Mouse (Mus musculus) neural tube, embryonic 15.5 days (tissue): ENCODE measurements at regions not wholly inside any gene's neighbourhood (a gene's known extent, or its start where the extent isn't known, plus 50 kb on each side); places are given as distances from the start of the nearest gene placed in this dataset.

Source experiments
- ATAC-seq: fragments of 200-750 bp; cut with Nextera tagmentation; 2 replicates; pipeline ENCODE4 v1.8.0; 2017; ENCODE audit warnings: mild to moderate bottlenecking, moderate TSS enrichment, moderate library complexity; ENCODE audit not compliant: low FRiP score
- H3K27ac ChIP-seq: fragments of 300-500 bp; sonication (generic); replicated peaks from 2 replicates; pipeline ENCODE4 v1.5.1; 2015; ENCODE audit warnings: mild to moderate bottlenecking, inconsistent platforms
- H3K27me3 ChIP-seq: fragments of 300-500 bp; sonication (generic); replicated peaks from 2 replicates; pipeline ENCODE4 v1.6.1; 2015; ENCODE audit warnings: inconsistent platforms
- H3K36me3 ChIP-seq: fragments of 300-500 bp; sonication (generic); 2 replicates; pipeline ENCODE4 v1.6.1; 2015; ENCODE audit warnings: inconsistent platforms
- H3K4me1 ChIP-seq: fragments of 300-500 bp; sonication (generic); 2 replicates; pipeline ENCODE4 v1.6.1; 2015; ENCODE audit warnings: inconsistent platforms
- H3K4me2 ChIP-seq: fragments of 300-500 bp; sonication (generic); 2 replicates; pipeline ENCODE4 v1.6.1; 2015; ENCODE audit warnings: inconsistent platforms, mild to moderate bottlenecking, moderate library complexity
- H3K4me3 ChIP-seq: fragments of 300-500 bp; sonication (generic); replicated peaks from 2 replicates; pipeline ENCODE4 v1.5.1; 2015; ENCODE audit warnings: mild to moderate bottlenecking, inconsistent platforms
- H3K9ac ChIP-seq: fragments of 300-500 bp; sonication (generic); replicated peaks from 2 replicates; pipeline ENCODE4 v1.6.1; 2015; ENCODE audit warnings: mild to moderate bottlenecking, inconsistent platforms
- H3K9me3 ChIP-seq: fragments of 300-500 bp; sonication (generic); replicated peaks from 2 replicates; pipeline ENCODE4 v1.6.1; 2016; ENCODE audit warnings: inconsistent platforms
- WGBS: fragments of 180-500 bp; shearing (Covaris S2); methylation state at CpG from one replicate; pipeline ENCODE4 v1.1.7; 2015; ENCODE audit warnings: mixed read lengths; 5-methylcytosine and 5-hydroxymethylcytosine counted together

DNA sequence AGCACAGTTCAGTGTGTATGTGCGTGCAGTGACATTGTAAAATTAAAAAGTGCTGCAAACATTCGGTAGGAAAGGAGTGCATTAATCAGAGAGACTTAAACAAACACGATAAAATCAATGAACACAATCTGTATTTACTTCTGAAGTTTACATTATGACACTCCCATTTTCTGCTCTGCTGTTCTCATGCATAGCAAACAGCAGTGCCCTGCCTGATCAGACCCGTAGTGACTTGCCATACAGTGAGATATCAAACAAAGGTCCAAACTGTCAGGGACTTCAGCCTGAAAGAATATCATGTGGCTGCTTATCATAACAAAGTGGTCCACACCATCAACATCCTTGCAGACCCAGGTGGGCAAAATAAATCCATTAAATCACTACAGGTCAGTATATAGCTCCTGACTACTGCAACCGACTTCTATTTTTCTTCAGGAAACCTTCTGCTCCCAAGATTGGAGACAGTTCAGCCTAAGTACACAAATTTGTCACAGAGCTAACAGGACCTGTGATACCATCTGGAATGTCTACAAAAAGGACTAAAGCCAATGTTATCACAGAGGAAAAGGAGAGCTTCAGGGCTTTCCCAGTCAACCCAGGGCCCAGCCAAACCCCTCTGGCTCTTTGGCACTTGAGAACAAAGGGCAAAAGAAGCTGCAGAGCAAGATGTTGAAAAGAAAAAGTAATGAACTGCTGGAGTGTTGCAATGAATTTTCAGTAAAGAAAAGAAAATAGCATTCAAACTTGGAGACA is 495.8 kb downstream of the Trib2 start:
- Histone ChIP-seq H3K27ac (no peak overlapping the region), H3K9ac (no peak overlapping the region), H3K36me3 (no peaks in the 10 kb centered on the region), H3K27me3 (no peaks in the 10 kb centered on the region), H3K4me3 (no peak overlapping the region), H3K9me3 (no peaks in the 10 kb centered on the region), H3K4me2 (no peak overlapping the region), H3K4me1 (no peaks in the 10 kb centered on the region)
- no peak for ATAC-seq
- 74% methylated on average over 5 of the region's 5 CpGs for WGBS

DNA sequence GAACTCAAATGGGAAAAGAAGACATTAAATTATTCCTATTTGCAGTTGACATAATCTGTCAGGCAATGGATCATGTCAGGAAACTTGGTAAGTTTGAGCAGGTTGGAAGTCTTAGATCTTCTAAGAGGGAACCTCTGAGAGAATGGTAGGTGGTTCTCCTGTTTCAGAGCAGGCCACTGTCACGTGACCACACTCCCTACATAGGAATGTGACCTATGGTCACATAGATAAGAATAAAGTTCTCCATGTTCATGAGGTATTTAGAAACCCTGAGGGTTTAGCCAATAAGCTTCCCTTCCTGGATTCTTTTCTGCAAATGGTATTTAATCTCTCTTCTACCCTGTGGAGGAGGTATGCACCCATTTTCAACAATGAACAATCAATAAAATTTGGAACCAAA is 497.1 kb downstream of the Trib2 start:
- ATAC-seq, result no peak
- Histone ChIP-seq H3K9me3 (no peaks in the 10 kb centered on the region), H3K9ac (no peak overlapping the region), H3K36me3 (no peaks in the 10 kb centered on the region), H3K27me3 (no peaks in the 10 kb centered on the region), H3K4me1 (no peaks in the 10 kb centered on the region), H3K4me3 (no peak overlapping the region), H3K4me2 (no peak overlapping the region), H3K27ac (no peak overlapping the region)
- WGBS, result 79% methylated on average over 1 of the region's 1 CpGs

DNA sequence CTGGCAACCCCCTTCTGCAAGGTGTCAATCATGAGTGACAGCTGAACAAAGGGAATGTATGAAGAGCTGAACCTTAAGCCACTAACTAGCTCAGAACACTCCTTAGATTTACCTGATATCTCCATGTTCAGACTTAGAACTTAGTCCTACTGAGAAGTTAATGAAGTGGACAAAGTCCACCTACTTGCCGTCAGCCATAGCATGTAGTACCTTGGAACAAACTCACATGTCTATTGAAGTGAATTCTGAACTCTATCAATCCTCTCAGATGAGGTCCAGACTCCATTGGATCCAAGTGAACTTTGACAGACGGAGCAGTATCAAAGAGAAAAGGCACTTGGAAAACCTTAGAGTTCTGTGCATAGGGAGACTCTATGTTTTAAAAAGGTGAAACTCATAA is 521.8 kb downstream of the Trib2 start:
- H3K27ac ChIP-seq, result no peak overlapping the region
- WGBS, result 93% methylated on average over 2 of the region's 2 CpGs
- no peak for ATAC-seq
- no peak overlapping the region for H3K4me3 ChIP-seq
- no peaks in the 10 kb centered on the region for H3K4me1 ChIP-seq
- H3K36me3 ChIP-seq, result no peaks in the 10 kb centered on the region
- no peak overlapping the region for H3K9ac ChIP-seq
- H3K9me3 ChIP-seq, result no peaks in the 10 kb centered on the region
- no peak overlapping the region for H3K4me2 ChIP-seq
- H3K27me3 ChIP-seq, result no peaks in the 10 kb centered on the region

DNA sequence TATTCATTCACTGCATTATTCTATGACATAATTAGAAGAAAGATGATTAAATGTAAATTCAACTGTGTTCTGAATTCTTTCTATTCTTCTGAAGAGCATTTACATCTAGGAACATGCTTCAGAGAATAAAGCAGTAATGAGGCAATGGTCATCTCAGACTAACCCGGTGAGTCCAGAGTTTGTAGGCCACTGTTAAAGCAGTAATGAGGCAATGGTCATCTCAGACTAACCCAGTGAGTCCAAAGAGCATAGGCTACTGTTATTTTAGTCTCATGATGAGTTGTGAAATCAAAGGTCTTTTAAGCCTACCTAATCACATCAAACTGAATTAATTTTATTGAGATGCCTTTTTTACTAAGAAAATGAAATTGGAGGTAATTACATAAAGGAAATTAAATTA is 554.6 kb downstream of the Trib2 start:
- WGBS, result 91% methylated on average over 1 of the region's 1 CpGs
- no peak overlapping the region for H3K4me2 ChIP-seq
- H3K4me3 ChIP-seq, result no peak overlapping the region
- no peaks in the 10 kb centered on the region for H3K9me3 ChIP-seq
- no peak overlapping the region for H3K27ac ChIP-seq
- H3K36me3 ChIP-seq, result no peaks in the 10 kb centered on the region
- H3K27me3 ChIP-seq, result no peaks in the 10 kb centered on the region
- H3K4me1 ChIP-seq, result no peaks in the 10 kb centered on the region
- no peak overlapping the region for H3K9ac ChIP-seq
- ATAC-seq, result no peak

DNA sequence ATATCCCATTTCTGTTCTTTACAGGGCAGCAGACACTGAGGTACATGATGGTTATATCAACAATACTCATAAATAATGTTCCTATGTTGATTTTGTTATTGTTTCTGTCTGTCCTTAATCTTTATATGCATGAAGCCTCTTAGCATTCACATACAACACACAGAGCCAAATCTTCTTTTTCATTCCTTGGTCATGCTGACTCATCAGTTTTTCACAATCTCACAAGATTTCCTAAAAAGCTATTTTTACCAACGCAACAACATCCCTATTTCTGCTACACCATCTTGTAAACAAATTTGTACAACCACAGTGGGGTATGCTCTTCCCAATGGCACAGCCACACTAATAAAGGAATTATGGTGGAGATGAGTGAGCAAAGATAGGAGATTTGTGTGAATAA is 555.1 kb downstream of the Trib2 start:
- Histone ChIP-seq H3K27me3 (no peaks in the 10 kb centered on the region), H3K9me3 (no peaks in the 10 kb centered on the region), H3K4me3 (no peak overlapping the region), H3K27ac (no peak overlapping the region), H3K4me2 (no peak overlapping the region), H3K9ac (no peak overlapping the region), H3K4me1 (no peaks in the 10 kb centered on the region), H3K36me3 (no peaks in the 10 kb centered on the region)
- WGBS, result 92% methylated on average over 1 of the region's 1 CpGs
- no peak for ATAC-seq

DNA sequence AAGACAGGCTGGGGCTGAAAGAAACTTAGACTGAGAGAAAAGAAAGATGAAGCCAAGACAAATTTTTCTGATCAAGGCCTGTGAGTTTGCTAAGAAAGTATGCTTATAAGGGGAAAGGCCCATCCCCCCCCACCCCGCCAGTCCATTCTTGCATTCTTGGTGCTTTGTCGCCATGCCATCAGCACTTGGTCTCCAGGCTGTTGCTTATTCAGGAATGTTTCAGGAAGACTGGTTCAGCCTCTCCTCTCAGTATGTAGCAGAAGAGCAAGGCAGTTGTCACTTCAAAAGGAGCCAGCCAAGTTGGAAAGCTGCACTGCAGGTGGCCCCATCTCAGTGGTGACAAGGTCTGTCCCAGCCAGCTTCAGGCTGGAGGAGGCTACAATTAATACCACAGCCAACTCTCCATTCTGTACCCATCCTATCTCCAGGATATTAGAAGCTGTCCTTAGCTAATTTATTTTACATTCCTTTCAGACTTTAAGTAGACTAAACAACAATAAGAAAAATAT is 555.8 kb downstream of the Trib2 start:
- no peaks in the 10 kb centered on the region for H3K27me3 ChIP-seq
- no peak overlapping the region for H3K4me3 ChIP-seq
- no peak overlapping the region for H3K27ac ChIP-seq
- H3K4me1 ChIP-seq, result no peaks in the 10 kb centered on the region
- no peak for ATAC-seq
- no peak overlapping the region for H3K9ac ChIP-seq
- 56% methylated on average over 2 of the region's 2 CpGs for WGBS
- no peaks in the 10 kb centered on the region for H3K36me3 ChIP-seq
- no peak overlapping the region for H3K4me2 ChIP-seq
- H3K9me3 ChIP-seq, result no peaks in the 10 kb centered on the region

DNA sequence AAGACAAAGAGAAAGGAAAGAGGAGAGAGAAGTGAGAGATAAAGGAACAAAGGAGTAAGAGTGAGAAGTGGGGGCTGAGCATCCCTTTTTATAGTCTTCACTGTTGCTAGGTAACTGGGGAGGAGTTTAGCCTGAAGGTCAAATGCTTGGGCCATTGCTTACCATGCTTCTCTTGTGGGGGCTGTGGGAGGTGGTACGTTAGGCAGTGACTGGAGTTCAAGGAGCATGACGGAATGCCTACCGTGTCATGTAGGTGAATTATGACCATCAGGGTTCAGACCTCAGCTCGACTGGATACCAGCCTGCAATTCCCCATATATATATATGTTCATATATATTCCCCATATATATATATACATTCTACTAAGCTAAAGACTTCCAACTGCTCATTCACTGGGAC is 571.8 kb downstream of the Trib2 start:
- Histone ChIP-seq H3K9me3 (no peaks in the 10 kb centered on the region), H3K4me3 (no peak overlapping the region), H3K27ac (no peak overlapping the region), H3K9ac (no peak overlapping the region), H3K36me3 (no peaks in the 10 kb centered on the region), H3K27me3 (no peaks in the 10 kb centered on the region), H3K4me2 (no peak overlapping the region), H3K4me1 (no peaks in the 10 kb centered on the region)
- ATAC-seq, result no peak
- 33% methylated on average over 4 of the region's 4 CpGs for WGBS

DNA sequence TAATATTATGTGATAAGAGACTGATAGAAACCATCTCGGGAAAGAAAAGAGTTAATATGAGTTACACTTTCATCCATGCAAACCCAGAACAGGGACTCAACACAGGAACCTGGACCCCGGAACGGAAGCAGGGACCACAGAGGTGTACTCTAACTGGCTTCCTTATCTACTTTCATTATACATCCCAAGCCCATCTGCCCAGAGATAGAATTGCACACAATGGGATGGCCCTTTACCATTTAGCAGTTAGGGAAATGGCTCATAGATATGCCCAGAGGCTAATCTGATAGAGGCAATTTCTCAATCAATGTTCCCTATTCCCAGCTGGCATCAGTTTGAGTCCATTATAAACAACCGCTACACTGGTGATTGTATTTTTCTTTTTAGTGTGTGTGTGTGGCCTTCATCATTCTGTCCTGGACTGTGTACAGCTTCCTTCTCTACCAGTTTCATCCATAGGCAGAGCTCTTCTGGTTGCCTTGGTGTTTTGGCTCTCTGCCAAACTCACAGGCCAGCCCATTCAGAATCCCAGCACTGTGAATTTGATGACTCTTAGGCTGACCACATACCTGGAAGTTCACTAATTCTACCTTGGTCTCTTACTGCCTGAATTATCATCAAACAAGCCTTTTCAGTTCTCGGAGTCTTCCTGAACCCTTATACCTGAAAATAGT is 594.1 kb downstream of the Trib2 start:
- no peak overlapping the region for H3K27ac ChIP-seq
- no peak overlapping the region for H3K9ac ChIP-seq
- H3K4me3 ChIP-seq, result no peak overlapping the region
- H3K4me2 ChIP-seq, result no peak overlapping the region
- WGBS, result 64% methylated on average over 5 of the region's 5 CpGs
- no peaks in the 10 kb centered on the region for H3K9me3 ChIP-seq
- no peaks in the 10 kb centered on the region for H3K27me3 ChIP-seq
- peaks cover 3% of the 10 kb centered on the region; the same call in 1 of the 2 replicates for H3K4me1 ChIP-seq
- no peaks in the 10 kb centered on the region for H3K36me3 ChIP-seq
- ATAC-seq, result peak; percentile 67

DNA sequence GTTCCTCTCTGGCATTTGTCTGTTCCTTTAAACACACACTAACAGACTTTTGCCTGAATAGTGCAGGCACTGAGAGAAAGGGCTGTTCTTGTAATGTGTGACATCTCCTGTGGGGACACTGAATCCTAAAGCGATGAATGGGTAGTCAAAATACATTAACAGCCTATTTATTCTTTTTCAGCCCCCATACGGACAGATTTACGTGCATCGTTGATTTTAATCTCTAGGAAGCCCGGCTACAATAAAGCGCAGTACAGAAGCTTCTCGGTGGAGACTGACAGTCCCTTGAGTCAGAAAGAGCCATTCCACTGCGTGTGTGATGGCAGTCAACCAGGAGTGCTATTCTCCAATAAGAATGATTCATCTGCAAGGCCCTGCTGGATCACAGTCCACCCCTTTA is 598.2 kb downstream of the Trib2 start:
- H3K36me3 ChIP-seq, result no peaks in the 10 kb centered on the region
- H3K27me3 ChIP-seq, result no peaks in the 10 kb centered on the region
- peak; percentile 75 for ATAC-seq
- peaks cover 3% of the 10 kb centered on the region; the same call in 1 of the 2 replicates for H3K4me1 ChIP-seq
- H3K27ac ChIP-seq, result no peak overlapping the region; the same call in 1 of the 2 replicates
- H3K9ac ChIP-seq, result no peak overlapping the region
- H3K4me2 ChIP-seq, result peak overlapping the region; percentile 48
- 9% methylated on average over 8 of the region's 8 CpGs for WGBS
- peak overlapping the region; percentile 24 for H3K4me3 ChIP-seq
- H3K9me3 ChIP-seq, result no peaks in the 10 kb centered on the region

DNA sequence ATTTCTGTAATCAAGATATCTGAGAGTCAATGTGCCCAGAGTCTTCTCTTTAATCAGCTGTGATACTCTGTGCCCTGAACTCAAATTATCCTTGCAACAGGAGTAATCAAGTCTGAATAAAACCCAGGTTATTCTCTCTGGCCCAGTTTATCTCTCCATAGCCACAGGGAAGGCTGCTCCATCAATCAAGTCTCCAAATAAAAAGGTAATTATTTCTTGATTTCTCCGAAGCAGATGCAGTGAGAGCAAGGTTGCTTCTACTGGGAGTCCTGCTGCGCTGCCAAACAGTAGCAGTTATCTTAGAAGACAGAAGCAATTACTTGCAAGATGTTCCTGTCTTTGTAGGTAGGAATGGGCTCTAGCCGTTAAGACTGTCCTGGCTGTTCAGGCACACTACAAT is 600.5 kb downstream of the Trib2 start:
- no peak for ATAC-seq
- WGBS, result 27% methylated on average over 3 of the region's 3 CpGs
- H3K27ac ChIP-seq, result no peak overlapping the region
- H3K4me1 ChIP-seq, result peaks cover 3% of the 10 kb centered on the region; the same call in 1 of the 2 replicates
- H3K9me3 ChIP-seq, result no peaks in the 10 kb centered on the region
- no peak overlapping the region for H3K9ac ChIP-seq
- H3K27me3 ChIP-seq, result no peaks in the 10 kb centered on the region
- H3K4me2 ChIP-seq, result no peak overlapping the region
- no peaks in the 10 kb centered on the region for H3K36me3 ChIP-seq
- no peak overlapping the region for H3K4me3 ChIP-seq

DNA sequence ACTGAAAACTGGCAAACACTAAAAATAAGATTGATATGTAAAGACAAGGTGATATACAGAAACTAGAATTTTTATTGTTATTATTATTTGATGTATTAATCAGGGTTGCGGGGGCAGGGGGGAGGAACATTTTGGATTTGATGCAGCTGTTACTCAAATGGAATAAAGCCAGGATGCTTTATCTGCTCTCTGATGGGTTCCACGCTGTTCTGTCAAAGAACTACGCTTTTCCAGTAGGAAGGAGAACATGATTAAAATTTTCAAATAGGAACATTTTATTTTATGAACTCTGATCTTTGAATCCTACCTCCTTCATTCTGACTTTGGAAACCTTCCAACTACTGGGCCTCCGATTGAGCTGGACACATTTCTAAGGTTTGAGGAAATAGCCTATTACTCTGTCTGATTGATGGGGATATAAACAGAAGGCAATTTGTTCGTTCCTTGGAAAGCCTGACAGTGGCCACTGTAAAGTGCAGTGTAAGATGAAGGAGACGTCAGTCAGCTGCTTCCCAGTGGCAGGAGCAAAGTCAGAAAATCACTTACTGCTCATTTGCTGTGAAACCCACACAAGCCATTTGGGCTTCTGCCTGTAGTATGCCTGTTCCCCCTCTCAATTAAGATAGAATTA is 642.2 kb downstream of the Trib2 start:
- Histone ChIP-seq H3K4me1 (0 out of 2 replicates have a peak, but pooled peaks cover 3% of the 10 kb centered on the region), H3K27me3 (no peaks in the 10 kb centered on the region), H3K4me3 (no peak overlapping the region), H3K9ac (no peak overlapping the region), H3K27ac (no peak overlapping the region), H3K9me3 (no peaks in the 10 kb centered on the region), H3K4me2 (no peak overlapping the region), H3K36me3 (no peaks in the 10 kb centered on the region)
- peak; percentile 65; the same call in 1 of the 2 replicates for ATAC-seq
- WGBS, result 37% methylated on average over 6 of the region's 6 CpGs

DNA sequence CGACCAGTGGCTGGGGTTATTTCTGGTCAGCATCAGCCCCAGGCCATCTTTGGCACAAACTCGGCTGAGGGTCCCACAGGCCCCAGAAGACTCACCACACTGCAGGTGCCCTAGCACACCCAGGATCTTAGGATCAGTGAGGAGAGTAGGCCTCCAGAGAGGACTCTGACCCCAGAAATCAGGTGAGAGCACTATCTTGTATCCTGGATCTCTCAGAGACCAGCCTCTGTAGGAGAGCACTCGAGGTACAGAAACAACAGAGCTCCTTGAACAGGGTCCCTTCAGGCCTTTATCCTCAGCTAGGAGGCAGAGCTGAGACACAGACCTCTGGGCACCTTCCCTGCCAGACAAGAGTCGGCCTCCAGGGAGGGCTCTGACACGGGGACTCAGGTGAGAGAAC is 654.1 kb downstream of the Trib2 start:
- 88% methylated on average over 5 of the region's 5 CpGs for WGBS
- Histone ChIP-seq H3K27ac (no peak overlapping the region), H3K4me2 (no peak overlapping the region), H3K4me3 (no peak overlapping the region), H3K9me3 (no peaks in the 10 kb centered on the region), H3K4me1 (no peaks in the 10 kb centered on the region), H3K36me3 (no peaks in the 10 kb centered on the region), H3K9ac (no peak overlapping the region), H3K27me3 (no peaks in the 10 kb centered on the region)
- no peak for ATAC-seq
